Comparison of ENCODE assay signal across 16 mouse cellular contexts in genomic region chr1:130512798-130513405, GRCm38 (mm10). TPM values are rescaled to one million over a fixed set of nuclear protein-coding genes. Genes with fewer than 3 reads are reported as not detected.
A peak's percentile ranks its signal among the peaks of the same experiment; 100 is the strongest.
DNase-seq lines count a peak whose midpoint lies in the region; ATAC-seq and TF ChIP-seq lines count a peak whose summit lies in the region.
"Had no signal": no experiment of that assay in that cellular context is flagged by ENCODE, and none has a peak within 500 bp of the region (broad histone marks: within the 10 kb centered on the region; RNA-seq: fewer than 3 reads in every experiment).

No protein-coding gene starts in this region.

- no peak for DNase-seq in heart, adult 2 months
- DNase-seq in heart, postnatal 14 days, result no peak
- DNase-seq in lung, postnatal 4 days, result no peak
- no peak for DNase-seq in testis, postnatal 14 days (ENCODE audit: low spot score)
- no peak for DNase-seq in urinary bladder, postnatal 14 days (ENCODE audit: low spot score)
- DNase-seq: adrenal gland, postnatal 36 days; cerebellum, adult 18-20 months; kidney, adult 9 months had no signal

- peak; percentile 34 for ATAC-seq in lung, embryonic 16.5 days (ENCODE audit: low read depth)
- ATAC-seq in heart, embryonic 15.5 days (replicated peaks; ENCODE audit: insufficient number of reproducible peaks, insufficient read depth, low FRiP score, low read depth), result no peak
- ATAC-seq in stomach, embryonic 15.5 days (ENCODE audit: insufficient read depth, low FRiP score, low read depth), result no peak
- ATAC-seq: CD4-positive, CD25-positive, alpha-beta regulatory T cell, adult 4 months; forebrain, embryonic 16.5 days; Patski had no signal

- WGBS in heart, adult 2 months, result 46% methylated on average over 4 of the region's 4 CpGs
- 73% methylated on average over 4 of the region's 4 CpGs for WGBS in lung, embryonic 16.5 days
- WGBS in heart, embryonic 15.5 days, result 71% methylated on average over 4 of the region's 4 CpGs
- 75% methylated on average over 4 of the region's 4 CpGs for WGBS in stomach, embryonic 15.5 days

- no peaks in the 10 kb centered on the region for H3K9me3 ChIP-seq in lung, embryonic 16.5 days (ENCODE audit: control insufficient read depth, low read length)
- H3K9me3 ChIP-seq in heart, embryonic 15.5 days (replicated peaks), result no peaks in the 10 kb centered on the region
- H3K9me3 ChIP-seq in stomach, embryonic 15.5 days, result no peaks in the 10 kb centered on the region
- H3K9me3 ChIP-seq: hindbrain, embryonic 12.5 days had no signal

- TF ChIP-seq CTCF in heart, adult 2 months (IDR thresholded peaks at IDR 0.05), result no peak

- peak overlapping the region; percentile 41; the same call in 1 of the 2 replicates for H3K27ac ChIP-seq in heart, adult 2 months
- H3K27ac ChIP-seq in lung, embryonic 16.5 days (ENCODE audit: low read length), result peak overlapping the region; percentile 63
- H3K27ac ChIP-seq in heart, embryonic 15.5 days, result peak overlapping the region; percentile 60
- H3K27ac ChIP-seq in stomach, embryonic 15.5 days, result peak overlapping the region; percentile 65
- H3K27ac ChIP-seq: hindbrain, embryonic 12.5 days had no signal

- TF ChIP-seq EP300 in heart, adult 2 months (IDR thresholded peaks at IDR 0.05; ENCODE audit: insufficient read depth, low read depth, low read length), result no peak

- H3K36me3 ChIP-seq in heart, adult 2 months (ENCODE audit: control insufficient read depth, insufficient read depth, low read length), result peaks cover 2% of the 10 kb centered on the region; the same call in 1 of the 2 replicates
- no peaks in the 10 kb centered on the region for H3K36me3 ChIP-seq in lung, embryonic 16.5 days (ENCODE audit: control insufficient read depth, insufficient read depth, low read length)
- H3K36me3 ChIP-seq in heart, embryonic 15.5 days, result no peaks in the 10 kb centered on the region
- no peaks in the 10 kb centered on the region for H3K36me3 ChIP-seq in stomach, embryonic 15.5 days
- H3K36me3 ChIP-seq: hindbrain, embryonic 12.5 days had no signal

- TF ChIP-seq POLR2A in heart, adult 2 months (IDR thresholded peaks at IDR 0.05; ENCODE audit: insufficient read depth, low read depth, low read length), result no peak

- peaks cover 8% of the 10 kb centered on the region for H3K4me1 ChIP-seq in heart, adult 2 months (ENCODE audit: control insufficient read depth, insufficient read depth, low read length)
- H3K4me1 ChIP-seq in lung, embryonic 16.5 days (replicated peaks; ENCODE audit: control insufficient read depth, insufficient read depth, low read length), result peaks cover 22% of the 10 kb centered on the region
- peaks cover 7% of the 10 kb centered on the region; the same call in 1 of the 2 replicates for H3K4me1 ChIP-seq in heart, embryonic 15.5 days (replicated peaks)
- H3K4me1 ChIP-seq in stomach, embryonic 15.5 days, result peaks cover 21% of the 10 kb centered on the region
- H3K4me1 ChIP-seq: hindbrain, embryonic 12.5 days had no signal

- no peaks in the 10 kb centered on the region for H3K27me3 ChIP-seq in heart, adult 2 months (ENCODE audit: control insufficient read depth, insufficient read depth, low read length)
- no peaks in the 10 kb centered on the region for H3K27me3 ChIP-seq in lung, embryonic 16.5 days (ENCODE audit: control insufficient read depth, insufficient read depth, low read depth, low read length)
- H3K27me3 ChIP-seq in heart, embryonic 15.5 days, result no peaks in the 10 kb centered on the region
- no peaks in the 10 kb centered on the region for H3K27me3 ChIP-seq in stomach, embryonic 15.5 days (replicated peaks)
- H3K27me3 ChIP-seq: hindbrain, embryonic 12.5 days; Patski had no signal

- H3K4me3 ChIP-seq in heart, adult 2 months, result no peak overlapping the region
- H3K4me3 ChIP-seq in lung, embryonic 16.5 days (ENCODE audit: low read length), result no peak overlapping the region
- H3K4me3 ChIP-seq in heart, embryonic 15.5 days, result no peak overlapping the region
- no peak overlapping the region for H3K4me3 ChIP-seq in stomach, embryonic 15.5 days (replicated peaks)
- H3K4me3 ChIP-seq: hindbrain, embryonic 12.5 days; myocyte had no signal

- intact Hi-C loops in heart, adult 2 months (cut with DNase I), result loop anchor here (1.0 kb wide), 1 partner anchor 51 kb away; the partner anchor contains the start of gene Cd55
- intact Hi-C loops in heart, postnatal 14 days (cut with DNase I), result loop anchor here (5.0 kb wide), 1 partner anchor 51 kb away; the partner anchor contains the start of gene Cd55

- no peak overlapping the region for H3K9ac ChIP-seq in heart, adult 2 months (ENCODE audit: low read depth, low read length)
- no peak overlapping the region for H3K9ac ChIP-seq in lung, embryonic 16.5 days (ENCODE audit: low read length)
- H3K9ac ChIP-seq in heart, embryonic 15.5 days, result no peak overlapping the region
- no peak overlapping the region for H3K9ac ChIP-seq in stomach, embryonic 15.5 days
- H3K9ac ChIP-seq: hindbrain, embryonic 12.5 days had no signal

- H3K4me2 ChIP-seq in lung, embryonic 16.5 days (ENCODE audit: low read depth, low read length), result no peak overlapping the region
- H3K4me2 ChIP-seq in heart, embryonic 15.5 days, result no peak overlapping the region
- no peak overlapping the region for H3K4me2 ChIP-seq in stomach, embryonic 15.5 days
- H3K4me2 ChIP-seq: hindbrain, embryonic 12.5 days had no signal

- H3K79me2 ChIP-seq in heart, adult 2 months (replicated peaks; ENCODE audit: control insufficient read depth, insufficient read depth, low read length), result no peaks in the 10 kb centered on the region

RNA-seq across cellular contexts. Expression of gene Cd55, which starts 50.4 kb away (rescaled TPM):
- 1 to 10 TPM; 7.6 to 8.3 TPM for total RNA-seq in heart, adult 2 months (2021)
- 8.0 and 15.4 TPM in 2 replicates for polyA plus RNA-seq in heart, adult 2 months (2012; rRNA removed)
- total RNA-seq in heart, postnatal 14 days (2021), result 10 to 100 TPM; 11.9 to 15.1 TPM
- polyA plus RNA-seq in lung, embryonic 16.5 days (2015; fragmentation: Nextera tagmentation; extraction: Ambion mirVana), result 25.9 and 26.3 TPM in 2 replicates
- 15.1 and 17.4 TPM in 2 replicates for polyA plus RNA-seq in heart, embryonic 15.5 days (2015; fragmentation: Nextera tagmentation; extraction: Ambion mirVana)
- 43.4 TPM in 2 replicates for polyA plus RNA-seq in stomach, embryonic 15.5 days (2015; fragmentation: Nextera tagmentation; extraction: Ambion mirVana)
